ENCODE assay signal across 20 mouse cellular contexts in genomic region chr11:46223575-46223974, GRCm38 (mm10). TPM values are rescaled to one million over a fixed set of nuclear protein-coding genes. Genes with fewer than 3 reads are reported as not detected.
DNase-seq lines count a peak whose midpoint lies in the region; ATAC-seq and TF ChIP-seq lines count a peak whose summit lies in the region.
"Had no signal": no experiment of that assay in that cellular context is flagged by ENCODE, and none has a peak within 500 bp of the region (broad histone marks: within the 10 kb centered on the region; RNA-seq: fewer than 3 reads in every experiment).

No protein-coding gene starts in this region.

- no peak overlapping the region for H3K4me2 ChIP-seq in stomach, postnatal 0 days (replicated peaks; ENCODE audit: low read depth)
- H3K4me2 ChIP-seq: hindbrain, embryonic 13.5 days; limb, embryonic 15.5 days; neural tube, embryonic 13.5 days had no signal

- no peaks in the 10 kb centered on the region for H3K36me3 ChIP-seq in stomach, postnatal 0 days (ENCODE audit: control insufficient read depth, insufficient read depth, low read length)
- H3K36me3 ChIP-seq: G1E; limb, embryonic 15.5 days had no signal

- no peak overlapping the region for H3K4me3 ChIP-seq in cerebellum, adult 2 months (replicated peaks; ENCODE audit: insufficient read depth, low read depth, low read length)
- no peak overlapping the region for H3K4me3 ChIP-seq in left cerebral cortex, adult 2 months
- no peak overlapping the region for H3K4me3 ChIP-seq in stomach, postnatal 0 days (ENCODE audit: low read depth, low read length)
- H3K4me3 ChIP-seq: hindbrain, embryonic 13.5 days; limb, embryonic 15.5 days; neural tube, embryonic 13.5 days had no signal

- no peaks in the 10 kb centered on the region for H3K27me3 ChIP-seq in cerebellum, adult 2 months (ENCODE audit: control insufficient read depth, insufficient read depth, low read length)
- no peaks in the 10 kb centered on the region for H3K27me3 ChIP-seq in stomach, postnatal 0 days (ENCODE audit: control insufficient read depth, insufficient read depth, low read length)
- H3K27me3 ChIP-seq: hindbrain, embryonic 13.5 days; limb, embryonic 15.5 days; neural tube, embryonic 13.5 days had no signal

- no peak for TF ChIP-seq POLR2A in cerebellum, adult 2 months (IDR thresholded peaks at IDR 0.05; ENCODE audit: borderline replicate concordance, insufficient read depth, low read length)

- H3K27ac ChIP-seq in cerebellum, adult 2 months (ENCODE audit: insufficient read depth, low read length) = no peak overlapping the region
- H3K27ac ChIP-seq in left cerebral cortex, adult 2 months = no peak overlapping the region
- H3K27ac ChIP-seq in stomach, postnatal 0 days (replicated peaks) = no peak overlapping the region
- H3K27ac ChIP-seq: hindbrain, embryonic 13.5 days; limb, embryonic 15.5 days; neural tube, embryonic 13.5 days had no signal

- TF ChIP-seq EP300 in stomach, postnatal 0 days (optimal IDR thresholded peaks at IDR 0.05) = no peak

- H3K9me3 ChIP-seq in stomach, postnatal 0 days (ENCODE audit: control insufficient read depth, low read length) = no peaks in the 10 kb centered on the region
- H3K9me3 ChIP-seq: G1E; hindbrain, embryonic 13.5 days; limb, embryonic 15.5 days; neural tube, embryonic 13.5 days had no signal

- no peak overlapping the region for H3K9ac ChIP-seq in stomach, postnatal 0 days (ENCODE audit: low read length)
- H3K9ac ChIP-seq: hindbrain, embryonic 13.5 days; limb, embryonic 15.5 days; neural tube, embryonic 13.5 days had no signal

- TF ChIP-seq CTCF in cerebellum, adult 2 months (IDR thresholded peaks at IDR 0.05; ENCODE audit: borderline replicate concordance, insufficient read depth, low read depth, low read length) = peak; percentile 22; the same call in 1 of the 2 replicates
- TF ChIP-seq CTCF in left cerebral cortex, adult 2 months (IDR thresholded peaks at IDR 0.05) = peak; percentile 47
- peak; percentile 55 for TF ChIP-seq CTCF in stomach, postnatal 0 days (IDR thresholded peaks at IDR 0.05; ENCODE audit: low read depth)

- no peak for DNase-seq in cerebellum, adult 2 months
- no peak for DNase-seq in cerebellum, postnatal 25 days
- no peak for DNase-seq in left cerebral cortex, adult 2 months (ENCODE audit: extremely low spot score in 1 of 2, low spot score in 2 of 2)
- DNase-seq in left cerebral cortex, postnatal 10 days (ENCODE audit: extremely low spot score in 1 of 2, low spot score in 2 of 2) = no peak
- peak; percentile 31 for DNase-seq in thymus, postnatal 4 days
- DNase-seq in thymus, postnatal 10 days (ENCODE audit: low spot score in 2 of 2) = no peak
- no peak for DNase-seq in stomach, postnatal 0 days (ENCODE audit: low spot score)
- DNase-seq in right cerebral cortex, postnatal 4 days = no peak
- DNase-seq: adrenal gland, adult 2 months; cerebellum, adult 11-12 months; gastrocnemius, postnatal 10 days; heart, postnatal 10 days; kidney, adult 18-20 months; kidney, postnatal 25 days; lung, postnatal 14 days; thymus, adult 2 months had no signal

- intact Hi-C loops in left cerebral cortex, adult 2 months (cut with DNase I) = no loop called here
- intact Hi-C loops in left cerebral cortex, postnatal 10 days (cut with DNase I) = no loop called here

- 69% methylated on average over 2 of the region's 2 CpGs for WGBS in cerebellum, adult 2 months
- 89% methylated on average over 2 of the region's 2 CpGs for WGBS in stomach, postnatal 0 days

- no peak for ATAC-seq in stomach, postnatal 0 days (ENCODE audit: low FRiP score, low TSS enrichment)

- no peaks in the 10 kb centered on the region; the same call in 1 of the 2 replicates for H3K4me1 ChIP-seq in cerebellum, adult 2 months (ENCODE audit: control insufficient read depth, insufficient read depth, low read length)
- H3K4me1 ChIP-seq in stomach, postnatal 0 days (replicated peaks; ENCODE audit: control insufficient read depth, insufficient read depth) = no peaks in the 10 kb centered on the region
- H3K4me1 ChIP-seq: limb, embryonic 15.5 days had no signal

RNA-seq across cellular contexts. Expression of gene Fndc9, which starts 11.8 kb away (rescaled TPM):
- polyA plus RNA-seq in cerebellum, adult 2 months (2012; rRNA removed) = 0.39 and 0.52 TPM in 2 replicates
- 1 to 10 TPM; 4.9 to 5.2 TPM for total RNA-seq in left cerebral cortex, adult 2 months (2021)
- total RNA-seq in left cerebral cortex, postnatal 10 days (2021) = 10 to 100 TPM in 1 of 2 experiments, 1 to 10 TPM in 1; 9.6 to 10.0 TPM
- polyA plus RNA-seq in stomach, postnatal 0 days (2015; fragmentation: Nextera tagmentation; extraction: Ambion mirVana) = 6.9 and 8.2 TPM in 2 replicates
- total RNA-seq: adrenal gland, adult 2 months; gastrocnemius, postnatal 10 days; heart, postnatal 10 days had no signal
- polyA plus RNA-seq: adrenal gland, adult 2 months; G1E had no signal

RNA-seq across cellular contexts. Expression of gene Nipal4, which starts 57.3 kb away (rescaled TPM):
- polyA plus RNA-seq in cerebellum, adult 2 months (2012; rRNA removed) = 6.6 and 8.4 TPM in 2 replicates
- 1 to 10 TPM; 1.2 to 1.4 TPM for total RNA-seq in left cerebral cortex, adult 2 months (2021)
- 1 to 10 TPM in 1 of 2 experiments, under 1 TPM in 1; 0.53 to 1.3 TPM for total RNA-seq in left cerebral cortex, postnatal 10 days (2021)
- 29.2 and 30.0 TPM in 2 replicates for polyA plus RNA-seq in stomach, postnatal 0 days (2015; fragmentation: Nextera tagmentation; extraction: Ambion mirVana)
- total RNA-seq: adrenal gland, adult 2 months; G1E had no signal
- polyA plus RNA-seq: G1E had no signal
